Mouse (Mus musculus) heart, embryonic 10.5 days (tissue): ENCODE data around the gene Ptprt. TPM values are rescaled to one million over a fixed set of nuclear protein-coding genes. Genes with fewer than 3 reads are reported as not detected.

Source experiments
- DNase-seq: peaks from one replicate; pipeline ENCODE4 v3.0.0-alpha.2; 2017; ENCODE audit warnings: low spot score
- H3K27ac ChIP-seq: fragments of 300-500 bp; sonication (generic); 2 replicates; pipeline ENCODE4 v1.5.1; 2016; ENCODE audit warnings: mild to moderate bottlenecking
- H3K27me3 ChIP-seq: fragments of 300-500 bp; sonication (generic); 2 replicates; pipeline ENCODE4 v1.6.1; 2016; ENCODE audit warnings: mild to moderate bottlenecking; ENCODE audit not compliant: poor library complexity, insufficient read depth, severe bottlenecking
- H3K36me3 ChIP-seq: fragments of 300-500 bp; sonication (generic); 2 replicates; pipeline ENCODE4 v1.6.1; 2016; ENCODE audit warnings: mild to moderate bottlenecking, moderate library complexity
- H3K4me1 ChIP-seq: fragments of 300-500 bp; sonication (generic); 2 replicates; pipeline ENCODE4 v1.6.1; 2016; ENCODE audit warnings: mild to moderate bottlenecking
- H3K4me3 ChIP-seq: fragments of 300-500 bp; sonication (generic); 2 replicates; pipeline ENCODE4 v1.5.1; 2016; ENCODE audit warnings: mild to moderate bottlenecking, moderate library complexity
- H3K9me3 ChIP-seq: fragments of 300-500 bp; sonication (generic); 2 replicates; pipeline ENCODE4 v1.6.1; 2016; ENCODE audit warnings: mild to moderate bottlenecking, moderate library complexity
- WGBS: fragments of 180-500 bp; shearing (Covaris S2); methylation state at CpG from one replicate; pipeline ENCODE4 v1.1.7; 2016; 5-methylcytosine and 5-hydroxymethylcytosine counted together
- polyA plus RNA-seq: library from polyadenylated mRNA; unstranded; fragments of >200 nt; fragmentation: Nextera tagmentation; extraction: Ambion mirVana; gene quantifications from 2 replicates; pipeline ENCODE4 v1.2.1, GENCODE M21; 2016

Ptprt gene
- polyA plus RNA-seq, 1 experiment from 2014 or later = 0.51 TPM

- no peak for DNase-seq
- 82% methylated on average over 6 of the region's 6 CpGs for WGBS
- Histone ChIP-seq H3K36me3 (no peaks in the 10 kb centered on the region), H3K4me3 (no peak overlapping the region), H3K4me1 (no peaks in the 10 kb centered on the region), H3K9me3 (no peaks in the 10 kb centered on the region), H3K27ac (no peak overlapping the region), H3K27me3 (no peaks in the 10 kb centered on the region)
Observed at GRCm38 (mm10) chr2:161799946-161800345, 861.0 kb downstream of the Ptprt start.

GRCm38 (mm10) chr2:161767528-161767927 lies 893.4 kb downstream of the Ptprt start:
- Histone ChIP-seq H3K36me3 (no peaks in the 10 kb centered on the region), H3K4me3 (no peak overlapping the region), H3K27ac (no peak overlapping the region), H3K9me3 (no peaks in the 10 kb centered on the region), H3K27me3 (no peaks in the 10 kb centered on the region), H3K4me1 (no peaks in the 10 kb centered on the region)
- no peak for DNase-seq
- 77% methylated on average over 2 of the region's 2 CpGs for WGBS

GRCm38 (mm10) chr2:161713024-161713423 lies 947.9 kb downstream of the Ptprt start:
- DNase-seq = no peak
- Histone ChIP-seq H3K27me3 (no peaks in the 10 kb centered on the region), H3K4me1 (no peaks in the 10 kb centered on the region), H3K27ac (no peak overlapping the region), H3K36me3 (no peaks in the 10 kb centered on the region), H3K9me3 (no peaks in the 10 kb centered on the region), H3K4me3 (no peak overlapping the region)
- WGBS = 22% methylated on average over 4 of the region's 4 CpGs

GRCm38 (mm10) chr2:161709316-161709715 lies 951.6 kb downstream of the Ptprt start:
- H3K27ac ChIP-seq = no peak overlapping the region
- H3K4me1 ChIP-seq = 0 out of 2 replicates have a peak, but pooled peaks cover 4% of the 10 kb centered on the region
- no peaks in the 10 kb centered on the region for H3K27me3 ChIP-seq
- no peaks in the 10 kb centered on the region for H3K9me3 ChIP-seq
- no peak for DNase-seq
- no peak overlapping the region for H3K4me3 ChIP-seq
- WGBS = 86% methylated on average over 5 of the region's 5 CpGs
- H3K36me3 ChIP-seq = no peaks in the 10 kb centered on the region

GRCm38 (mm10) chr2:161706386-161706915 lies 954.5 kb downstream of the Ptprt start:
- H3K27me3 ChIP-seq = no peaks in the 10 kb centered on the region
- no peak overlapping the region for H3K4me3 ChIP-seq
- 85% methylated on average over 7 of the region's 7 CpGs for WGBS

GRCm38 (mm10) chr2:161704811-161705210 lies 956.1 kb downstream of the Ptprt start:
- 28% methylated on average over 8 of the region's 8 CpGs for WGBS
- H3K4me1 ChIP-seq = 0 out of 2 replicates have a peak, but pooled peaks cover 4% of the 10 kb centered on the region
- H3K36me3 ChIP-seq = no peaks in the 10 kb centered on the region
- no peak overlapping the region for H3K27ac ChIP-seq
- H3K27me3 ChIP-seq = no peaks in the 10 kb centered on the region
- H3K9me3 ChIP-seq = no peaks in the 10 kb centered on the region
- H3K4me3 ChIP-seq = no peak overlapping the region
- DNase-seq = no peak

More at GRCm38 (mm10) chr2:161706386-161706915, 954.5 kb downstream of the Ptprt start:
- DNase-seq = no peak
- no peaks in the 10 kb centered on the region for H3K36me3 ChIP-seq
- H3K27ac ChIP-seq = no peak overlapping the region
- no peaks in the 10 kb centered on the region for H3K9me3 ChIP-seq
- 0 out of 2 replicates have a peak, but pooled peaks cover 4% of the 10 kb centered on the region for H3K4me1 ChIP-seq

- H3K27me3 ChIP-seq = no peaks in the 10 kb centered on the region
- 46% methylated on average over 9 of the region's 9 CpGs for WGBS
- 0 out of 2 replicates have a peak, but pooled peaks cover 4% of the 10 kb centered on the region for H3K4me1 ChIP-seq
- no peaks in the 10 kb centered on the region for H3K36me3 ChIP-seq
- H3K27ac ChIP-seq = no peak overlapping the region
- DNase-seq = no peak
- no peaks in the 10 kb centered on the region for H3K9me3 ChIP-seq
- no peak overlapping the region for H3K4me3 ChIP-seq
Observed at GRCm38 (mm10) chr2:161704410-161704809, 956.5 kb downstream of the Ptprt start.

GRCm38 (mm10) chr2:161695819-161696218 lies 965.1 kb downstream of the Ptprt start:
- Histone ChIP-seq H3K4me1 (no peaks in the 10 kb centered on the region), H3K9me3 (no peaks in the 10 kb centered on the region), H3K27me3 (no peaks in the 10 kb centered on the region), H3K4me3 (no peak overlapping the region), H3K36me3 (no peaks in the 10 kb centered on the region), H3K27ac (no peak overlapping the region)
- no peak for DNase-seq
- 83% methylated on average over 8 of the region's 8 CpGs for WGBS

GRCm38 (mm10) chr2:161668302-161668986 lies 992.5 kb downstream of the Ptprt start:
- H3K27me3 ChIP-seq = no peaks in the 10 kb centered on the region
- H3K9me3 ChIP-seq = no peaks in the 10 kb centered on the region
- DNase-seq = no peak
- WGBS = 86% methylated on average over 12 of the region's 12 CpGs
- H3K4me1 ChIP-seq = no peaks in the 10 kb centered on the region
- H3K4me3 ChIP-seq = no peak overlapping the region
- no peak overlapping the region for H3K27ac ChIP-seq
- H3K36me3 ChIP-seq = no peaks in the 10 kb centered on the region

GRCm38 (mm10) chr2:161661912-161662311 lies 999.0 kb downstream of the Ptprt start:
- 21% methylated on average over 5 of the region's 5 CpGs for WGBS
- H3K27ac ChIP-seq = no peak overlapping the region
- no peak overlapping the region for H3K4me3 ChIP-seq
- no peaks in the 10 kb centered on the region for H3K36me3 ChIP-seq
- no peak for DNase-seq
- H3K4me1 ChIP-seq = no peaks in the 10 kb centered on the region
- no peaks in the 10 kb centered on the region for H3K9me3 ChIP-seq
- peaks cover 13% of the 10 kb centered on the region; the same call in 1 of the 2 replicates for H3K27me3 ChIP-seq

GRCm38 (mm10) chr2:161660827-161661226 lies 1000.1 kb downstream of the Ptprt start:
- Histone ChIP-seq H3K36me3 (no peaks in the 10 kb centered on the region), H3K9me3 (no peaks in the 10 kb centered on the region), H3K27ac (no peak overlapping the region), H3K27me3 (peaks cover 13% of the 10 kb centered on the region; the same call in 1 of the 2 replicates), H3K4me3 (no peak overlapping the region), H3K4me1 (no peaks in the 10 kb centered on the region)
- WGBS = 13% methylated on average over 4 of the region's 4 CpGs
- DNase-seq = no peak

GRCm38 (mm10) chr2:161657046-161657445 lies 1003.9 kb downstream of the Ptprt start:
- no peak overlapping the region for H3K27ac ChIP-seq
- WGBS = 87% methylated on average over 4 of the region's 4 CpGs
- no peaks in the 10 kb centered on the region for H3K36me3 ChIP-seq
- H3K4me3 ChIP-seq = no peak overlapping the region
- no peaks in the 10 kb centered on the region for H3K9me3 ChIP-seq
- no peaks in the 10 kb centered on the region for H3K4me1 ChIP-seq
- peaks cover 7% of the 10 kb centered on the region; the same call in 1 of the 2 replicates for H3K27me3 ChIP-seq
- no peak for DNase-seq

- Histone ChIP-seq H3K27me3 (peaks cover 5% of the 10 kb centered on the region; the same call in 1 of the 2 replicates), H3K27ac (no peak overlapping the region), H3K4me3 (no peak overlapping the region), H3K9me3 (no peaks in the 10 kb centered on the region), H3K36me3 (no peaks in the 10 kb centered on the region), H3K4me1 (no peaks in the 10 kb centered on the region)
- 87% methylated on average over 3 of the region's 3 CpGs for WGBS
- no peak for DNase-seq
Observed at GRCm38 (mm10) chr2:161656632-161657031, 1004.3 kb downstream of the Ptprt start.
